Mouse (Mus musculus): ENCODE measurements around the gene Cox6b2. TPM values are rescaled to one million over a fixed set of nuclear protein-coding genes. Genes with fewer than 3 reads are reported as not detected.

Cox6b2 gene
- total RNA-seq, 2 experiments from 2014 or later: 283 to 377 TPM

- 0 out of 2 replicates have a peak, but pooled peaks have one; percentile 7 for ATAC-seq (replicated peaks; ENCODE audit: low FRiP score, low TSS enrichment, poor library complexity, severe bottlenecking)
Observed at GRCm38 (mm10) chr7:4725169-4725568, 27.7 kb downstream of the Cox6b2 start, which contains the start of gene Tmem150b. Gene Tmem150b (minus strand): TSS chr7:4725249.

GRCm38 (mm10) chr7:4724359-4724758, 28.5 kb downstream of the Cox6b2 start:
- ATAC-seq (replicated peaks; ENCODE audit: low FRiP score, low TSS enrichment, poor library complexity, severe bottlenecking): 0 out of 2 replicates have a peak, but pooled peaks have one; percentile 25

- ATAC-seq (replicated peaks; ENCODE audit: low FRiP score, low TSS enrichment, poor library complexity, severe bottlenecking): peak; percentile 58
Observed at GRCm38 (mm10) chr7:4723508-4723907, 29.4 kb downstream of the Cox6b2 start.

GRCm38 (mm10) chr7:4719276-4719675, 33.6 kb downstream of the Cox6b2 start:
- no peak for ATAC-seq (replicated peaks; ENCODE audit: low FRiP score, low TSS enrichment, poor library complexity, severe bottlenecking)

GRCm38 (mm10) chr7:4716955-4717354, 35.9 kb downstream of the Cox6b2 start:
- ATAC-seq (replicated peaks; ENCODE audit: low FRiP score, low TSS enrichment, poor library complexity, severe bottlenecking): no peak

- ATAC-seq (replicated peaks; ENCODE audit: low FRiP score, low TSS enrichment, poor library complexity, severe bottlenecking): no peak
Observed at GRCm38 (mm10) chr7:4712594-4712993, 40.3 kb downstream of the Cox6b2 start.

GRCm38 (mm10) chr7:4705098-4705497, 47.8 kb downstream of the Cox6b2 start:
- peak; percentile 66 for ATAC-seq (replicated peaks; ENCODE audit: low FRiP score, low TSS enrichment, poor library complexity, severe bottlenecking)

GRCm38 (mm10) chr7:4703195-4703594, 49.7 kb downstream of the Cox6b2 start:
- no peak for ATAC-seq (replicated peaks; ENCODE audit: low FRiP score, low TSS enrichment, poor library complexity, severe bottlenecking)

GRCm38 (mm10) chr7:4702334-4702733, 50.6 kb downstream of the Cox6b2 start:
- no peak for ATAC-seq (replicated peaks; ENCODE audit: low FRiP score, low TSS enrichment, poor library complexity, severe bottlenecking)

Other genes starting within 250 kb of the Cox6b2 start
- 1.4 TPM in 1 of 2 replicates, not detected in the other for gene Tnnt1, start 236.7 kb downstream of the Cox6b2 start, total RNA-seq (2014; fragmentation: Nextera tagmentation)
- gene Tnnt1, start 236.7 kb downstream of the Cox6b2 start, total RNA-seq (2017): 0.95 and 3.0 TPM in 2 replicates
- gene Tnni3, start 228.9 kb downstream of the Cox6b2 start, total RNA-seq (2014; fragmentation: Nextera tagmentation): 2.1 and 10.2 TPM in 2 replicates
- gene Tnni3, start 228.9 kb downstream of the Cox6b2 start, total RNA-seq (2017): 2.4 TPM in 1 of 2 replicates, not detected in the other
- gene Dnaaf3, start 220.6 kb downstream of the Cox6b2 start, total RNA-seq (2014; fragmentation: Nextera tagmentation): 1.6 and 2.8 TPM in 2 replicates
- gene Dnaaf3, start 220.6 kb downstream of the Cox6b2 start, total RNA-seq (2017): 0.23 TPM in 1 of 2 replicates, not detected in the other
- gene Syt5, start 205.6 kb downstream of the Cox6b2 start, total RNA-seq (2014; fragmentation: Nextera tagmentation): 0.42 TPM in 1 of 2 replicates, not detected in the other
- gene Syt5, start 205.6 kb downstream of the Cox6b2 start, total RNA-seq (2017): not detected in 2 replicates
- not detected in 2 replicates for gene Ptprh, start 149.1 kb downstream of the Cox6b2 start, total RNA-seq (2014; fragmentation: Nextera tagmentation)
- 0.46 TPM in 1 of 2 replicates, not detected in the other for gene Ptprh, start 149.1 kb downstream of the Cox6b2 start, total RNA-seq (2017)
- 17.6 and 19.4 TPM in 2 replicates for gene Tmem86b, start 121.7 kb downstream of the Cox6b2 start, total RNA-seq (2014; fragmentation: Nextera tagmentation)
- gene Tmem86b, start 121.7 kb downstream of the Cox6b2 start, total RNA-seq (2017): 7.7 and 15.6 TPM in 2 replicates
- 81.4 and 118 TPM in 2 replicates for gene Ppp6r1, start 94.1 kb downstream of the Cox6b2 start, total RNA-seq (2014; fragmentation: Nextera tagmentation)
- 82.5 and 90.9 TPM in 2 replicates for gene Ppp6r1, start 94.1 kb downstream of the Cox6b2 start, total RNA-seq (2017)
- 69.0 and 77.0 TPM in 2 replicates for gene Hspbp1, start 68.0 kb downstream of the Cox6b2 start, total RNA-seq (2014; fragmentation: Nextera tagmentation)
- gene Hspbp1, start 68.0 kb downstream of the Cox6b2 start, total RNA-seq (2017): 44.9 and 47.4 TPM in 2 replicates
- gene Brsk1, start 62.5 kb downstream of the Cox6b2 start, total RNA-seq (2014; fragmentation: Nextera tagmentation): not detected in 2 replicates
- gene Brsk1, start 62.5 kb downstream of the Cox6b2 start, total RNA-seq (2017): not detected in 2 replicates
- not detected in 2 replicates for gene Tmem150b, start 27.8 kb downstream of the Cox6b2 start, total RNA-seq (2014; fragmentation: Nextera tagmentation)
- 0.33 and 1.1 TPM in 2 replicates for gene Tmem150b, start 27.8 kb downstream of the Cox6b2 start, total RNA-seq (2017)
- 75.8 and 96.3 TPM in 2 replicates for gene Kmt5c, start 13.0 kb downstream of the Cox6b2 start, total RNA-seq (2014; fragmentation: Nextera tagmentation)
- gene Kmt5c, start 13.0 kb downstream of the Cox6b2 start, total RNA-seq (2017): 25.6 and 52.4 TPM in 2 replicates
- gene Fam71e2, start 18.2 kb upstream of the Cox6b2 start, total RNA-seq (2014; fragmentation: Nextera tagmentation): not detected in 2 replicates
- gene Fam71e2, start 18.2 kb upstream of the Cox6b2 start, total RNA-seq (2017): not detected in 2 replicates
- gene Il11, start 29.8 kb upstream of the Cox6b2 start, total RNA-seq (2014; fragmentation: Nextera tagmentation): not detected in 2 replicates
- 0.15 TPM in 1 of 2 replicates, not detected in the other for gene Il11, start 29.8 kb upstream of the Cox6b2 start, total RNA-seq (2017)
- not detected in 2 replicates for gene Tmem190, start 29.8 kb upstream of the Cox6b2 start, total RNA-seq (2014; fragmentation: Nextera tagmentation)
- gene Tmem190, start 29.8 kb upstream of the Cox6b2 start, total RNA-seq (2017): not detected in 2 replicates
- 15.1 and 17.8 TPM in 2 replicates for gene Tmem238, start 36.6 kb upstream of the Cox6b2 start, total RNA-seq (2014; fragmentation: Nextera tagmentation)
- 21.3 and 26.1 TPM in 2 replicates for gene Tmem238, start 36.6 kb upstream of the Cox6b2 start, total RNA-seq (2017)
- gene Rpl28, start 39.8 kb upstream of the Cox6b2 start, total RNA-seq (2014; fragmentation: Nextera tagmentation): 3,204 and 3,219 TPM in 2 replicates
- 676 and 1,069 TPM in 2 replicates for gene Rpl28, start 39.8 kb upstream of the Cox6b2 start, total RNA-seq (2017)
- gene Ube2s, start 59.5 kb upstream of the Cox6b2 start, total RNA-seq (2014; fragmentation: Nextera tagmentation): 291 and 381 TPM in 2 replicates
- 146 and 204 TPM in 2 replicates for gene Ube2s, start 59.5 kb upstream of the Cox6b2 start, total RNA-seq (2017)
- gene Shisa7, start 91.6 kb upstream of the Cox6b2 start, total RNA-seq (2014; fragmentation: Nextera tagmentation): 0.31 TPM in 1 of 2 replicates, not detected in the other
- not detected in 2 replicates for gene Shisa7, start 91.6 kb upstream of the Cox6b2 start, total RNA-seq (2017)
- 1.8 and 12.5 TPM in 2 replicates for gene Isoc2b, start 117.2 kb upstream of the Cox6b2 start, total RNA-seq (2014; fragmentation: Nextera tagmentation)
- gene Isoc2b, start 117.2 kb upstream of the Cox6b2 start, total RNA-seq (2017): 13.3 and 86.2 TPM in 2 replicates
- gene Isoc2a, start 124.1 kb upstream of the Cox6b2 start, total RNA-seq (2014; fragmentation: Nextera tagmentation): 7.9 and 9.6 TPM in 2 replicates
- gene Isoc2a, start 124.1 kb upstream of the Cox6b2 start, total RNA-seq (2017): 7.4 and 13.2 TPM in 2 replicates
- gene Gm36210, start 153.4 kb upstream of the Cox6b2 start, total RNA-seq (2014; fragmentation: Nextera tagmentation): not detected in 2 replicates
- not detected in 2 replicates for gene Gm36210, start 153.4 kb upstream of the Cox6b2 start, total RNA-seq (2017)
- 8.2 and 11.6 TPM in 2 replicates for gene Zfp628, start 162.1 kb upstream of the Cox6b2 start, total RNA-seq (2014; fragmentation: Nextera tagmentation)
- 1.1 and 1.2 TPM in 2 replicates for gene Zfp628, start 162.1 kb upstream of the Cox6b2 start, total RNA-seq (2017)
- gene Nat14, start 168.9 kb upstream of the Cox6b2 start, total RNA-seq (2014; fragmentation: Nextera tagmentation): 6.6 TPM in 1 of 2 replicates, not detected in the other
- gene Nat14, start 168.9 kb upstream of the Cox6b2 start, total RNA-seq (2017): 0.23 and 1.9 TPM in 2 replicates
- gene Ssc5d, start 172.7 kb upstream of the Cox6b2 start, total RNA-seq (2014; fragmentation: Nextera tagmentation): not detected in 2 replicates
- not detected in 2 replicates for gene Ssc5d, start 172.7 kb upstream of the Cox6b2 start, total RNA-seq (2017)
- 0.69 TPM in 1 of 2 replicates, not detected in the other for gene Sbk2, start 211.3 kb upstream of the Cox6b2 start, total RNA-seq (2014; fragmentation: Nextera tagmentation)
- not detected in 2 replicates for gene Sbk2, start 211.3 kb upstream of the Cox6b2 start, total RNA-seq (2017)
- not detected in 2 replicates for gene Sbk3, start 218.1 kb upstream of the Cox6b2 start, total RNA-seq (2014; fragmentation: Nextera tagmentation)
- not detected in 2 replicates for gene Sbk3, start 218.1 kb upstream of the Cox6b2 start, total RNA-seq (2017)
- 12.0 and 32.5 TPM in 2 replicates for gene Zfp579, start 243.1 kb upstream of the Cox6b2 start, total RNA-seq (2014; fragmentation: Nextera tagmentation)
- 0.76 and 2.2 TPM in 2 replicates for gene Zfp579, start 243.1 kb upstream of the Cox6b2 start, total RNA-seq (2017)

Data from megakaryocyte-erythroid progenitor cell, adult 5-6 weeks (primary cell).